Mouse (Mus musculus): ENCODE results near the gene H2-D1. TPM values are rescaled to one million over a fixed set of nuclear protein-coding genes. Genes with fewer than 3 reads are reported as not detected.

The H2-D1 gene
- total RNA-seq, 2 experiments from 2014 or later = 18.5 to 18.7 TPM

DNA sequence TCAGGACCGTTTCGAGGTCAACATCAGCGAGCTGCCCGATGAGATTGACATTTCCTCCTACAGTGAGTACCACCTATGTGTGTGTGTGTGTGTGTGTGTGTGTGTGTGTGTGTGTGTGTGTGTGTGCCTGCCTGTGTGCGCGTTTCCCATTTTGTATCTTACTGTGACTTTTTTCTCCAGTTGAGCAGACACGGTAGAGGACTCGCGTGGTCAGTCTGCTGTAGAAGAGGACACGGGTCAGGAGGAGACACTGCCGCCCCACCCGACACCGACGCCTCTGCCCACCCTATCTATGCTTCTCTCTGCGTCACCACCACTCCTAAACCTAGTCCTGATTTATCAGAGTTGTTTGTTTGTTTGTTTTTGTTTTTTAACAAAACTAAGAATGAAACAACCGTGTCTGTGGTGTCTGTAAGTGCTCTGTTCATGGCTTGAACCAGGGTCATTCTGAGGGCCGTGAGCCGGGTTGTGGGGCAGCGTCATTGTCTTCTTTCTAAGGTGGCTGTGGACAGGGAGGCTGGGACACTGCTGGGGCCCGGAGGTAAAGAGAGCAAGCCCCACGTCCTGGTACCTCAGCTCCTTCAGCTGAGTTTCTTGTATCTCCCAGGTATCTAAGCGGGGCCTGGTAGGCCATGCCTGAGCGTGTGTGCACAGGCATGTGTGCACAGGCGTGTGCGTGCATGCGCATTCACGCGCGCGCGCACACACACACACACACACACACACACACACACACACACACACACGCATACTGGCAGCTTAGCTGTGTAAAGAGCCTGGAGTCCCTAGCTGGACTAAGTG is 9.0 kb upstream of the H2-D1 start:
- intact Hi-C loops (cut with DNase I) = no loop called here
- DNase-seq (ENCODE audit: low spot score in 2 of 2) = no peak

DNA sequence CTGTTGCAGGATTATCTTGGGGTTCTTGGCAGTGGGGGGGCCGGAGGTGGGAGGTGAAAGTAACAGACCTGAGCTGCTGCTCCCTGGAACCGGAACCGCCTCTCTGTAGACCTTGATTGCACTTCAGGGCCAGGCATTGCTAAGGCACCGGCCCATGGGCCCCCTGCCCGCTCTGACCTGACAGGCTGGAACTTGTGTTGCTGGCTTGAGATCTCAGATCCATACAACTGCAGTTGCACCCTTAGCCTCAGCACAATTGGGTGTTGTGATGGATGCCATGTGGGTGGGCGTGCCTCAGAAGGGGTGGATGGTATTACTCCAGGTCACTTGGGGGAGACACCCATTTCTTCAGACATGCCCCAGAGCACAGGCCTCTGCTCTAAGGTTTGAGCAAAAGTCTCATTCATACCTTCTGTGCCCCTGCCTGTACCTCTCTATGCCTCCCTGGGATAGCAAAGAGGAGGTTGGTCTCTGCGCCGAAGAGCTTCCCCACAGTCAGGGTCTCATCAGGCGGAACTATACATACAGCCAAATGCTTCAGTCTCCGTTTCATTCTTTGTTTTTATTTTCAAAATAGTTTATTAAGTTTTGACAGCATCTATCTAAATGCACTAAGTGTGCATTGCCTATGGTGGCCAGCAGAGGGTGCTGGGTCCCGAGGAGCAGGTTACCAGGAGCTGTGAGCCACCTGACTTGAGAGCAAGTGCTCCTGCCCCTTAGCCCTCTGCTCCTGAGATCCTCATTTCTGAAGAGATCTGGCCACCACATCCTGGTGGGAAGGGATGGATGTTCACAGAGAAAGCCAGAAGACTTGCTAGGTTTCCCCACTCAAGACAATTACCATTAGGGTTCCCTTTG is 8.1 kb upstream of the H2-D1 start:
- intact Hi-C loops (cut with DNase I) = loop anchor here (1.0 kb wide), 1 partner anchor 48 kb away; no protein-coding TSS in a partner anchor
- DNase-seq (ENCODE audit: low spot score in 2 of 2) = peak in 1 of 2 experiments; percentile 40

DNA sequence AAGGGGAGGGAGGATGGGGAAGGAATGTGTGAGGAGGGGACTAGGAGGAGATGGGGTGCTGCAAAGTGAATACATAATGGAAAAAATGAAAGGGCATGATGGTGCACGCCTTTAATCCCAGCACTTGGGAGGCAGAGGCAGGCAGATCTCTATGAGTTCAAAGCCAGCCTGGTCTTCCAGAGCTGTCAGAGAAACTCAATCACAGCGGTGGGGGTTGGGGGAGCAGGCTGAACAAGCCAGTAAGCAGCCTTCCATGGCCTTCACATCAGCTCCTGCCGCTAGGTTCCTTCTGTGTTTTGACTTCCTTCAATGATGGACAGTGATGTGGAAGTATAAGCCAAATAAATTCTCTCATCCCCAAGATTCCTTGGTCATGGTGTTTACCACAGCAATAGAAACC is 7.2 kb upstream of the H2-D1 start:
- intact Hi-C loops (cut with DNase I) = loop anchor here (1.0 kb wide), 1 partner anchor 47 kb away; no protein-coding TSS in a partner anchor
- no peak for DNase-seq (ENCODE audit: low spot score in 2 of 2)

DNA sequence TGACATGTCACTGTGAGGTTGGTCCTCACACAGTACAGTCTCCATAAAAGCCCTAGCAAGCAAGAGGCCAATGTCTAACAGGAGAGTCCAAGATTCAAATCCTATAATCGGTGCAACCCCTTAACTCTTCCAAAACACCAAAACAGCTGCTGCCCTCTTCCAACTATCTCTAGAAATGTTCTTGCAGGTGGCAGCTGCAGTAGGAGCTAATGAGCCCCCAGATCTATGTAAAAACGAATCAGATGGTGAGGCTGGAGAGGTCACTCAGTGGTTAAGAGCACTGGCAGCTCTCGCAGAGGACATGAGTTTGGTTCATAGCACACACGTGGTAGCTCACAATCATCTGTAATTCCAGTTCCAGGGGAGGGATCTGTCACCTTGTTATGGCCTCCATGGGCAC is 6.8 kb upstream of the H2-D1 start:
- DNase-seq (ENCODE audit: low spot score in 2 of 2) = no peak
- intact Hi-C loops (cut with DNase I) = loop anchor here (1.0 kb wide), 1 partner anchor 47 kb away; no protein-coding TSS in a partner anchor

DNA sequence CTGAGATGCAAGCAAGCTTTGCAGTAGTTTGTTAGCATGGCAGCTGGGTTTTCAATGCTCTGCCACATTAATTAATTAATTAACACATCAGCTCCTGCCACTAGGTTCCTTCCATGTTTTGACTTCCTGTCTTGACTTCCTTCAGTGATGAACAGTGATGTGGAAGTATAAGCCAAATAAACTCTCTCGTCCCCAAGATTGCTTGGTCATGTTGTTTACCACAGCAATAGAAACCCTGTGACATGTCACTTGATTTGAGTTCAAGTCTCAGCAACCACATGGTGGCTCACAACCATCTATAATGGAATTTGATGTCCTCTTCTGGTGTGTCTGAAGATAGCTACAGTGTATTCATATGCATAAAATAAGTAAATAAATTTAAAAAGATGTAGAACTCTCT is 5.2 kb upstream of the H2-D1 start:
- DNase-seq (ENCODE audit: low spot score in 2 of 2) = no peak
- intact Hi-C loops (cut with DNase I) = no loop called here

DNA sequence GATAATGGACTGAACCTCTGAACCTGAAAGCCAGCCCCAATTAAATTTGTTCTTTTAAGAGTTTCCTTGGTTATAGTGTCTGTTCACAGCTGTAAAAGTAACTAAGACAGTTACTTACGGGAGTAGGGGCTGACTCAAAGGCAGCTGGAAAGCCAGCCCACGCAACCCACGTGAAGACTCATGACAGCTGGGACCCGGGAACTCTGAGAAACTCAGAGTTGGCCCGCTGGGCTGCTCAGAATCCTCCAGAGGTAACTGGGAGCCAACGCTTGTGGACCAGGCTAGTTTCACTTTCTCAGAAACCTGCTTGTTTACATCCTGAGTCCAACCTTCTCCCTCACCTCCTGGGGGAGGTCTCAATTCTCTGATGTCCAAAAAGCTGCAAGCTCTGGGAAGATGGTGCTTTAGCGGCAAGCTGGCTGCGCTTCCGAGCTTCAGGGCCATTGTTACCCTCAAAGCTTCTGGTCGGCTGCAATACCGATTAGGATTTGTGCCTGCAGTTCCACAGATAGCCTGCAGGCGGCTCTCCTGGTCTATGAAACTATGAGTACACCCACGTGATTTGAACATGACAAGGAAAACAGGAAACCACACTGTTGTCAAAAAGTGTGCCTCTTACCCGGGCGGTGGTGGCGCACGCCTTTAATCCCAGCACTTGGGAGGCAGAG is 4.6 kb upstream of the H2-D1 start:
- intact Hi-C loops (cut with DNase I) = loop anchor here (1.0 kb wide), 1 partner anchor 16 kb away; no protein-coding TSS in a partner anchor
- peak; percentile 95 for DNase-seq (ENCODE audit: low spot score in 2 of 2)

DNA sequence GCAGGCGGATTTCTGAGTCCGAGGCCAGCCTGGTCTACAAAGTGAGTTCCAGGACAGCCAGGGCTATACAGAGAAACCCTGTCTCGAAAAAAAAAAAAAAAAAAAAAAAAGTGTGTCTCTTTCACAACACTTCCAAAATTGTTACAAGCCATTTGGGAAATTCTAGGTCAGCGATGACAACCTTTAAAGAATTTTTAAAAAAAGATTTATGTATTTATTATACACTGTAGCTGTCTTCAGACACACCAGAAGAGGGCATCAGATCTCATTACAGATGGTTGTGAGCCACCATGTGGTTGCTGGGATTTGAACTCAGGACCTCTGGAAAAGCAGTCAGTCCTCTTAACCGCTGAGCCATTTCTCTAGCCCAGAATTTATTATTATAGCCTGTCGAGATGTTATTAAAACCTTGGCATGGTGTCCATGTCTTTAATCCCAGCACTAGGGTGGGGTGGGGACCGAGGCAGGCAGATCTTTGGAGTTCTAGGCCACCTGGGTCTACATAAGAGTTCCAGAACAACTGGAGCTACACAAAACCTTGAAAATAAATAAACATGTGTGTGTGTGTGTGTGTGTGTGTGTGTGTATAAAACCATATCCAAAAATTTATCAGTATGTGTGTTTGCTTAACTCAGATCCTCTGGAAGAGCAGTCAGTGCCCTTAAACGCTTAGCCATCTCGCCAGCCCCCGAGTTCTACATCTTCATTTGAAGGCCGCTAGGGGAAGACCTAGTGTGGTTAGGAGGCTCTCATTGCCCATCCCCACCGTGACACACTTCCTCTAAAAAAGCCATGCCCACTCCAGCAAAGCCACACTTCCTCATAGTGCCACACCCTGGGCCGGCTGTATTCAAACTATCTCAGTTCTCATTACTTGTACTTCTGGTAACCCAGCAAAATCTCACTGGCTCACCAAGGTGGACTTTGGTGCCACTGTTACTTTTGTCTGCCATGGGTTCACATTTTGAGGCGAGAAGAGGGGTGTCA is 3.7 kb upstream of the H2-D1 start:
- DNase-seq (ENCODE audit: low spot score in 2 of 2) = peak in 1 of 2 experiments; percentile 28
- intact Hi-C loops (cut with DNase I) = loop anchor here (1.0 kb wide), 1 partner anchor 16 kb away; no protein-coding TSS in a partner anchor

DNA sequence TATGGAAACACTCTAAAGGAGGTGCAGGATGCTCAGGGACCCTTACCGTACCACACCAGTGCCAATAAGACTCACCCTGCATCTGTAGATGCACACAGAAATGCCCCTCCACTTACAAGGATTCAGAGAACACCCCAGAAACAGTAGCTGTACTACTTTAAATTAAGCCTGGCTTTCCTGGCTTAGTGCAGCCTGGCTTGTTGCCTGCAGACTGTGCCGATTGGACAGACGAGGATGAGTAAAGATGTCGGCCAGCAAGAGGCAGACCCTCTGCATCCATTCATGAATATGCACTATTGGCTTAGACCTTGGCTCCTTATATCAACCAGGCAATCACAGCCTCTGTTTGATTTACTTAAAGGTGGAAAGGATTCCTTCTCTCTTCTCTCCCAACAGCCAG is 2.9 kb upstream of the H2-D1 start:
- intact Hi-C loops (cut with DNase I) = no loop called here
- DNase-seq (ENCODE audit: low spot score in 2 of 2) = no peak

DNA sequence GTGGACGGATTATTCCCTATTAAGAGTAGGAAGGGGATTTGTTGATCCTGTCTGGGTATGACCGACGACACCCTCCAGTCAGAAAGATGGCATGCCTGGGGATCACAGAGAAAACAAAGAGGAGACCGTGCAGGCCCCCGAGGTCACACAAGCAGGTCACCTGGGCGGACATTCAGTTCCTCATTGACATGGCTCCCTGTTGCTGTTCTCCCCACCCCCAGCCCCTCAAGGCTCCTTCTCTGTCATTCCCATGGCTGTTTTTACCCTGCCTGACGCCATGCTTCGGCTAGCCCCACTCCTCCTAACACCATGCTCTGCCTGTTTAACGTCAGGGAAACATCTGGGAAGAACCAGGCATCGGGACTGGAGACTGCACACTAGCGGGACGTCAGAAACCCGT is 879 bp upstream of the H2-D1 start:
- no peak for DNase-seq (ENCODE audit: low spot score in 2 of 2)
- intact Hi-C loops (cut with DNase I) = no loop called here

DNA sequence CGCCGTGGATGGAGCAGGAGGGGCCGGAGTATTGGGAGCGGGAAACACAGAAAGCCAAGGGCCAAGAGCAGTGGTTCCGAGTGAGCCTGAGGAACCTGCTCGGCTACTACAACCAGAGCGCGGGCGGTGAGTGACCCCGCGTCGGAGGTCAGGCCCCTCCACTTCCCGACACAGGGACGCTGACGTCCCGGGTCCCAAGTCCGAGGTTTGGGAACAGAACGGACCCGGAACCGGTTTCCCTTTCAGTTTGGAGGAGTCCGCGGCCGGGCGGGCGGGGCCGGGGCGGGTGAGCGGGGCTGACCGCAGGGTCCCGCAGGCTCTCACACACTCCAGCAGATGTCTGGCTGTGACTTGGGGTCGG is 973 bp downstream of the H2-D1 start:
- intact Hi-C loops (cut with DNase I) = no loop called here
- DNase-seq (ENCODE audit: low spot score in 2 of 2) = no peak

DNA sequence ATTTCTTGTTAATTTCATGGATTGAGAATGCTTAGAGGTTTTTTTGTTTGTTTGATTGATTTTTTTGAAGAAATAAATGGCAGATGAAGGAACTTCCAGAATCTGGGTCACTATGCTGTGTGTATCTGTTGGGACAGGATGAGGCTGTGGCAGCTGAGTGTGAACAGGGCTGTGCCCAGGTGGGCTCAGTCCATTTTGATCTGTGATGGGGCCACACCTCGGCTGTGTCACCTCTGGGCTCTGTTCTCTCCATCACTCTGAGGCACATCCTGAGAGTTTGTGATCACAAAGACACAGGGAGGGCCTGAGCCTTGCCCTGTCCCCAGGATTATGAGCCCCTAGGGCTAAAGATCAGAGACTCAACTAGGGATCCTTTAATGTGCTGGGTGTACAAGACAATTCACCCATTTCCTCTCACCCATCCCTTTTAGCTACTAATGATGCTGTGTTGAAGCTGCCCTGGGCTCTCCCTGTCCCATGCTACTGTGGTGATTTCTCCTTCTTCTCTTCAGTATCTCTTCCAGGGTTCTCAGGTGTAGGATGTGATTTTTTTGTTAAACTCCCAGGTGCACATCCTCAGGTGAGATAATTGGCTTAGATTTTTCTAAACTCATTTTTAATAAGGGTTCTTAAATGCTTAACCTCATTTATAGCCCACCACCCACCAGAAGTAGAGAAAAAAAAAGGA is 5.0 kb downstream of the H2-D1 start:
- intact Hi-C loops (cut with DNase I) = no loop called here
- DNase-seq (ENCODE audit: low spot score in 2 of 2) = no peak

DNA sequence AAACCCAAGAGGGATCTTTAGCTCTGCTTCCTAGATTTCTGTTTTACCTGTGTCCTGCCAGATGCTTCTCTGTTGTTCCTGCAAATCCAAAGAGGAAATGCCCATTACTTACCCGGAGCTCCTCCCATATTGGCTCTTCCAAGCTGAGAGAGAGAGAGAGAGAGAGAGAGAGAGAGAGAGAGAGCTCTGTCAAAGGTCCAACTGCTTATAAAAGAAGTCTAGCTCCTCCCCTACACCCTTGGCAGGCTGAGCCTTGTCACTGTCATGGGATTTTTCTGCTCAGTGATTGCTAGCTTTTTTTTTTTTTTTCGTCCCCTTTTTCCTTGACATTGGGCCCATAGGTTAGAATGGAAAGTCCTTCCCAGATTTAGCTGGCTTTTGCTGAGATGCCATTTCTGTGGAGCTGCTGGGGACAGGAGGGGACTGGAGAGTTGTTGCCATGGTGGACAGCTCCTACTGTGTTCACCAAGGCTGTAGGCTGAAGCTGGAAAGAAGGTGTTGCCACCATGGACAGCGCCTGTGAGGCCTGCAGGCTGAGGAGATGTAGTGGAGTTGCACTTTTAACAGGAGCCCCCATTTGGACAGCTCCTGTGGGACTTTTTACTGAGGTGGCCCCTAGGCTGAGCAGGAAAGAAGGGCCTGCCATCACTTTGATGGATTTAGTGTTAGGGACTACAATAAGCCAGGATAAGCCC is 7.3 kb downstream of the H2-D1 start:
- intact Hi-C loops (cut with DNase I) = loop anchor here (5.0 kb wide), 1 partner anchor 1257 kb away; no protein-coding TSS in a partner anchor
- no peak for DNase-seq (ENCODE audit: low spot score in 2 of 2)

DNA sequence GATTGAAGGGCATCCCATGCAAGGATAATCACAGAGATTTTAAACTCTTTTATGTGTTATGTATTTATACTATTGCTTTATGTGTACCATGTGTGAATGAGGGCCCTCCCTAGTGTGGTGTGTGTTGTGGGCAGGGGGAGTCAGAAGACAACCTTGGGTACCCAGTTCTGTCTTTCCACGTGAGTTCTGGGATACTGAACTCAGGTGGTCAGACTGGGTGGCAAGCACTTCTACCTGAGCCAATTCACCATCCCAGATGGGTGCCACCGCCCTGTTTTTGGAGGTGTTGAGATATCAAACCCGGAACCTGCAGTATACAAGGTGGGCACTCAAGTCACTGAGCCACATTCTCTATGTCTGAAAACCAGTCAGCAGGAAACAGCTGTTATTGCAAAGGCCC is 9.7 kb downstream of the H2-D1 start:
- intact Hi-C loops (cut with DNase I) = loop anchor here (5.0 kb wide), 1 partner anchor 1260 kb away; no protein-coding TSS in a partner anchor
- DNase-seq (ENCODE audit: low spot score in 2 of 2) = no peak

DNA sequence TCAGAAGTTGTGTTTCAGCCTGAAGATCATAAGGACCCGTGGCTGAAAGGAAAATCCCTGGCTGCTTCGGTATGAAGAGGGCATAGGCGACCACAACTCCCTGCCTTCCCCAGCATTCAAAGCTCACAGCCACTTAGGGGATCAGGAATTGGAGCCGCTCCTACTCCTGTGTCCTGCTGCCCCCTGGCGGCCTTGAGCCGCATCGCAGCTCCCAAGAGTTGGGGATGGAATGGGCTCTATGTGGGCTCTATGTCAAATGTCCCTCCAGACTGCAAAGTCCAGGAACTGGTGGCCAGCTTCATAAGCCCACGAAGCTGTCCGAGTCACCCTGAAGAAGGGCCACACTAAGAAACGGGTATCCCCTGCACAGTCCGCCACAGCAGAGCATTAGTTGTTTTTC is 12.2 kb downstream of the H2-D1 start:
- intact Hi-C loops (cut with DNase I) = loop anchor here (1.0 to 5.0 kb wide), 2 partner anchors 16 to 1262 kb away; no protein-coding TSS in a partner anchor
- peak; percentile 81 to 86 for DNase-seq (ENCODE audit: low spot score in 2 of 2)

DNA sequence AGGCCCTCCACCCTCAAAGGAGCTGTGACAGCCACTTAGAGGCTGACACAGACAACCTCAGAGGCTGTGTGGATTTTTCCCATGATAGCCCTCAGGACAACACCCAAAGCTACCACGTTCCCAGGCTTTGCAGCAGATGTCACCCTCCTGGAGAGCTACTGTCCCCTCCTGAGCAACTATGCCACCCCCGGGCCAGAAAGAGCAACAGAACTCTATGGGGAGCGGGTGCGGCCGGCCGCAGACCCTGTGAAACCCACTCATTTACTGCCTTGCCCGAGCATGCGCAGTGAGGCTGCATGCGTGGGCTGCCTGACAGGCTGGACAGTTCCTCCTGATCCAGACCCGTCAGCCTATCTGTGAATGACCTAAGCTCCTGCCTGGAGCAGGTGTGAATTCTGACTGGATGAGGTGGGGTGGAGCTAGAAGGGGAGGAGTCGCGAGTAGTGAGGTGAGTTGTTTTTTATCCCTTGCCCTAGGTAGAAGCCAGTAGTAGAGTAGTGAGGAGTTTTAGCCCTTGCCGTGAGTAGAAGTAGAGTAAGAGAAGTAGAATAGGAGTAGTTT is 13.9 kb downstream of the H2-D1 start:
- DNase-seq (ENCODE audit: low spot score in 2 of 2) = no peak
- intact Hi-C loops (cut with DNase I) = no loop called here

DNA sequence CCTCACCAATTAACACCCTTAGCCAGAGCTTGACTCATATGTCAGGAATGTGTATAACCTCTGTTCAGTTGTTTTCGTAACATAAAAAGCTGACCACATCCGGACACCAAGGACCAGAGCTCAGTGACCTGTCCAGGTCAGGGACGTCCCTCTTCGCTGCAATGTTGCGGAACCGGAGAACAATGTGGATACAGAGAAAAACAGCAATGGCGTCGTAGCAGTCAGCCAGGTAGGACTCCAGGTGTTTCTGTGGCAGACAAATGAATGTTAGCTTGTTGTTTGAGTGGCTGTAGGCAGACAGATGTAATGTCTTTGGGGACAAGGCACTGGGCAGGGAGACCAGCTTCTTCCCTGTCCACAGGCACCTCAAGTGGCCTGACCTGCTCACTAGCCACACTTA is 15.5 kb downstream of the H2-D1 start:
- DNase-seq (ENCODE audit: low spot score in 2 of 2) = no peak
- intact Hi-C loops (cut with DNase I) = no loop called here

DNA sequence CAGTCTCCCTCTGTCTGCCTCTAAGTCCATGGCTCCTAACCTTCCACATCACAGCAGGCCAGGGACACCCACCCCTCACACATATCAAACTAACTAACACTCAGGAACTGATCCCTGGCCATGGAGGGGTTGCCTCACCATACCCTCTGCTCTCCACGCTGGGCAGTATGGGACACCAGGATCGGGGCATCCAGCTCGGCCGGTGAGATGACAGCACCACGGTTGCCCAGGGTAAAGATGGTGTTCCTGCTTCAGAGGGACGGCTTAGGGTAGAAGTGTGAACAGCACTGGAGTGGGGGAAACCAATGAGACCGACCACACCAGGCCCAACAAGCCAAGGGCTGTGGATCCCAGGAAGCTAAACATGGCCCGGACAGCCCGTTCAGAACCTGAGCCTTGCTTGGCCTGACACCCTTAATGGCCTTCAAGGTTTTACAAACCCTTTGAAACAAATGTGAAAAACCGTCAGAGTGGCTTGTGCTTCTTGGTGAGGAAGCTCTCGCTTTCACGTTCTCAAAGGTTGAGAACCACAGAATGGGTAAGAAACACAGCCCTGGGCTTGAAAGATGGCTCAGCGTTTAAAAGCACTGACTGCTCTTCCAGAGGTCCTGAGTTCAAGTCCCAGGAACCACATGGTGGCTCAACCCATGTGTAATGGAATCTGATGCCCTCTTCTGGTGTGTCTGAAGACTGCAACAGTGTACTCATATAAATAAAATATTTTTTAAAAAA is 16.6 kb downstream of the H2-D1 start:
- intact Hi-C loops (cut with DNase I) = loop anchor here (1.0 kb wide), 1 partner anchor 1319 kb away; no protein-coding TSS in a partner anchor
- DNase-seq (ENCODE audit: low spot score in 2 of 2) = no peak
